ENCODE assay signal across 13 mouse cellular contexts in the genomic region with DNA sequence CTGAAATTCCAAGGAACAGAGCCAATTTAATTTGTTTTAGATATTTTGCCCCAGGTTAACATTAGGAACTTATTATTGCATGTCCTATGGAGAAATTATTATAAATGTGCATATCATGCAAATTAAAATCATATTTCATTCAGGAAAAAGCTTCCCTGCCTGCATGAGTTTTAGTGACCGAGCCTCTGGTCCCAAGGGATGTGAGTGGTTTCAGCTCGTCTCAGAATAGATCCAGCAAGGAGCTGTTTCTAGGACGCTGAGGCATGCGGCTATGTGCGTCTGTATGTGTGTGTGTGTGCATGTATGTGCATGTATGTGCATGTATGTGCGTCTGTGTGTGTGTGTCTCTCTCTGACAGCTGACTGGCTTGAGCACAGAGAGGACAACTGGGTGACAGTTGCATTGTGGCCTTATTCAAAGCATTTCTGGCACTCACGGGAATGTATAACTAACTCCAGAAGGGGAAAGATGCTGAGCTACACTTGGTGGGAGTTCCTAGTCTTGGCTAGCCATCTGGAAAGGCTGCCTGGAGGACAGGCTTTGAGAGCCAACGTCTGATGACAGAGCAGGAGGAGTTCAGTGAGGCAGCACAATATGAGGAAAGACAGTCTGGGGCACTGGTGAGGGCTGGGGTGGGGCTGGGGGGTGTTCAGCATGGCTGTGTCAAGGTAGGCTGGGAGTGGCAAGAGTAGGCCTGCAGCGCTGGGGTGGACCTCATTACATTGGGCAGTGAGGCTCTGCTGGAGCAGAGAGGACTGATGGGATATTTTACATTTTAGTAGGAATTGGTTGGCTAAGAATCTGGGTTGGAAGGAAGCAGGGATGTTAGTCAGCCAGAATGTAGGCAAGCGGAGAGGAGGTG.
DNase-seq lines count a peak whose midpoint lies in the region; ATAC-seq and TF ChIP-seq lines count a peak whose summit lies in the region.
"Had no signal": no experiment of that assay in that cellular context is flagged by ENCODE, and none has a peak within 500 bp of the region (broad histone marks: within the 10 kb centered on the region; RNA-seq: fewer than 3 reads in every experiment).

No protein-coding gene starts in this region.

- H3K36me3 ChIP-seq in forebrain, embryonic 14.5 days (ENCODE audit: control insufficient read depth, insufficient read depth, low read length), result no peaks in the 10 kb centered on the region
- no peaks in the 10 kb centered on the region for H3K36me3 ChIP-seq in midbrain, postnatal 0 days (ENCODE audit: insufficient read depth, low read length)
- H3K36me3 ChIP-seq: heart, embryonic 13.5 days had no signal

- 81% methylated on average over 10 of the region's 10 CpGs for WGBS in forebrain, embryonic 14.5 days
- WGBS in midbrain, postnatal 0 days, result 63% methylated on average over 10 of the region's 10 CpGs

- H3K27ac ChIP-seq in forebrain, embryonic 14.5 days (ENCODE audit: low read depth, low read length), result no peak overlapping the region
- 0 out of 2 replicates have a peak overlapping the region, but pooled peaks have one; percentile 18 for H3K27ac ChIP-seq in midbrain, postnatal 0 days (ENCODE audit: low read depth, low read length)
- H3K27ac ChIP-seq: heart, embryonic 13.5 days had no signal

- H3K9ac ChIP-seq in forebrain, embryonic 14.5 days (ENCODE audit: low read length), result no peak overlapping the region
- H3K9ac ChIP-seq in midbrain, postnatal 0 days (replicated peaks; ENCODE audit: low read length, poor library complexity, severe bottlenecking), result no peak overlapping the region
- H3K9ac ChIP-seq: heart, embryonic 13.5 days; lung, embryonic 14.5 days had no signal

- intact Hi-C loops in heart, postnatal 25 days (cut with DNase I), result no loop called here

- no peaks in the 10 kb centered on the region for H3K4me1 ChIP-seq in forebrain, embryonic 14.5 days (ENCODE audit: control insufficient read depth, insufficient read depth, low read length)
- H3K4me1 ChIP-seq in midbrain, postnatal 0 days (ENCODE audit: insufficient read depth, low read length), result peaks cover 5% of the 10 kb centered on the region; the same call in 1 of the 2 replicates
- H3K4me1 ChIP-seq: heart, embryonic 13.5 days had no signal

- no peak overlapping the region for H3K4me3 ChIP-seq in forebrain, embryonic 14.5 days (ENCODE audit: low read depth, low read length)
- H3K4me3 ChIP-seq in midbrain, postnatal 0 days (ENCODE audit: low read depth, low read length), result no peak overlapping the region
- H3K4me3 ChIP-seq: heart, embryonic 13.5 days had no signal

- H3K4me2 ChIP-seq in forebrain, embryonic 14.5 days (ENCODE audit: low read length), result no peak overlapping the region
- no peak overlapping the region for H3K4me2 ChIP-seq in midbrain, postnatal 0 days (ENCODE audit: low read depth, low read length, poor library complexity, severe bottlenecking)
- H3K4me2 ChIP-seq: heart, embryonic 13.5 days; lung, embryonic 14.5 days had no signal

- no peaks in the 10 kb centered on the region for H3K27me3 ChIP-seq in forebrain, embryonic 14.5 days (replicated peaks; ENCODE audit: control insufficient read depth, insufficient read depth, low read length)
- H3K27me3 ChIP-seq in midbrain, postnatal 0 days (ENCODE audit: insufficient read depth, low read length), result no peaks in the 10 kb centered on the region
- H3K27me3 ChIP-seq: heart, embryonic 13.5 days had no signal

- H3K9me3 ChIP-seq in forebrain, embryonic 14.5 days (replicated peaks; ENCODE audit: control insufficient read depth, low read length), result no peaks in the 10 kb centered on the region
- no peaks in the 10 kb centered on the region for H3K9me3 ChIP-seq in midbrain, postnatal 0 days (ENCODE audit: low read length)
- H3K9me3 ChIP-seq: heart, embryonic 13.5 days had no signal

- 0 out of 2 replicates have a peak, but pooled peaks have one; percentile 23 for ATAC-seq in forebrain, embryonic 14.5 days
- ATAC-seq in midbrain, postnatal 0 days (ENCODE audit: low FRiP score), result no peak

- peak; percentile 50 to 59 for DNase-seq in cerebellum, postnatal 14 days
- no peak for DNase-seq in cerebellum, adult 8-10 months
- peak; percentile 30 to 46 for DNase-seq in layer of hippocampus, adult 18-20 months (ENCODE audit: low spot score in 2 of 2)
- DNase-seq in layer of hippocampus, postnatal 36 days, result no peak
- peak; percentile 47 for DNase-seq in forebrain, embryonic 14.5 days (ENCODE audit: low spot score)
- peak; percentile 66 for DNase-seq in midbrain, postnatal 0 days (ENCODE audit: low spot score)
- DNase-seq in heart, postnatal 25 days (ENCODE audit: low spot score), result no peak
- DNase-seq in frontal cortex, postnatal 10 days (ENCODE audit: low spot score in 2 of 2), result no peak
- DNase-seq: adrenal gland, postnatal 25 days; cerebellum, adult 2 months; kidney, postnatal 36 days; lung, embryonic 14.5 days had no signal

- no peak for TF ChIP-seq CTCF in midbrain, postnatal 0 days (IDR thresholded peaks at IDR 0.05)

Comparison
In these comparisons a context has a peak if more than half of its experiments do, and no peak if none do; other contexts are left out.
1. DNase-seq: peak in cerebellum, postnatal 14 days (2 of 2), layer of hippocampus, adult 18-20 months (2 of 2), forebrain, embryonic 14.5 days (single experiment) and midbrain, postnatal 0 days (single experiment); none in cerebellum, adult 8-10 months (single experiment), layer of hippocampus, postnatal 36 days (0 of 2), heart, postnatal 25 days (single experiment) and frontal cortex, postnatal 10 days (0 of 2).